Mouse (Mus musculus): ENCODE measurements around the gene Gtf2h3.

DNA sequence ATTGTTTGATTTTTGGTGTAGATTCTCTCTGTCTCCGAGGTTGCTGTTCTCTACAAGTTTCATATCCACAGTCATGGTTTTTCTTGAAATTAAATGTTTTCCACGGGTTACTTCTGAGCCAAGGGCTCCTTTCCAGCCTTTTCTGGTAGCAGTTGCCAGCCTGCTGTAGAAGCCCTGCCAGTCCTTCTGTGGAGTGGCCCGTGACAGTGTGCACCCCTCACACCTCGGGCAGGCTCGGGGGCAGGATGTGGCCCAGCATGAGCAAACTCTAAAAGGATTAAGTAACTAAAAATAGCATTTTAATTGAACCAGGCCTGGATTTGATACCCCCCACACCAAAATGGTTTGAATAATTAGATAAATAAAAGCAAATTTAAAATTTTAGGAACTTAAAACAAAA, 53.5 kb downstream of the Gtf2h3 start:
- TF ChIP-seq CTCF (IDR thresholded peaks at IDR 0.05; ENCODE audit: low read depth), result no peak
- TF ChIP-seq EP300 (optimal IDR thresholded peaks at IDR 0.05), result no peak
